Mouse (Mus musculus) hindbrain, embryonic 11.5 days (tissue): ENCODE results near the gene Phf21b. TPM values are rescaled to one million over a fixed set of nuclear protein-coding genes. Genes with fewer than 3 reads are reported as not detected.

Experiments
- ATAC-seq: fragments of 200-750 bp; cut with Nextera tagmentation; 2 replicates; pipeline ENCODE4 v1.8.0; 2017; ENCODE audit warnings: mild to moderate bottlenecking, moderate TSS enrichment, moderate library complexity; ENCODE audit not compliant: low FRiP score
- DNase-seq: peaks from one replicate; pipeline ENCODE4 v3.0.0-alpha.2; 2015; ENCODE audit warnings: low spot score
- H3K27ac ChIP-seq: fragments of 300-500 bp; sonication (generic); 2 replicates; pipeline ENCODE4 v1.5.1; 2014; ENCODE audit warnings: mild to moderate bottlenecking, low read depth, low read length
- H3K27me3 ChIP-seq: fragments of 300-500 bp; sonication (generic); 2 replicates; pipeline ENCODE4 v1.6.1; 2014; ENCODE audit warnings: mild to moderate bottlenecking, low read length, moderate library complexity, mixed read lengths; ENCODE audit not compliant: control insufficient read depth, insufficient read depth
- H3K36me3 ChIP-seq: fragments of 300-500 bp; sonication (generic); 2 replicates; pipeline ENCODE4 v1.6.1; 2014; ENCODE audit warnings: mild to moderate bottlenecking, low read length, moderate library complexity, mixed read lengths; ENCODE audit not compliant: control insufficient read depth, insufficient read depth
- H3K4me1 ChIP-seq: fragments of 300-500 bp; sonication (generic); replicated peaks from 2 replicates; pipeline ENCODE4 v1.6.1; 2014; ENCODE audit warnings: low read length, mixed read lengths; ENCODE audit not compliant: control insufficient read depth, insufficient read depth
- H3K4me2 ChIP-seq: fragments of 300-500 bp; sonication (generic); replicated peaks from 2 replicates; pipeline ENCODE4 v1.6.1; 2014; ENCODE audit warnings: mild to moderate bottlenecking, low read depth, low read length
- H3K4me3 ChIP-seq: fragments of 300-500 bp; sonication (generic); 2 replicates; pipeline ENCODE4 v1.5.1; 2014; ENCODE audit warnings: low read depth, low read length
- H3K9ac ChIP-seq: fragments of 300-500 bp; sonication (generic); 2 replicates; pipeline ENCODE4 v1.6.1; 2014; ENCODE audit warnings: low read depth, low read length
- H3K9me3 ChIP-seq: fragments of 300-500 bp; sonication (generic); 2 replicates; pipeline ENCODE4 v1.6.1; 2016; ENCODE audit warnings: low read length; ENCODE audit not compliant: control insufficient read depth
- WGBS: fragments of 180-500 bp; shearing (Covaris S2); extraction: QIAGEN DNeasy Blood & Tissue Kit; methylation state at CpG from one replicate; pipeline ENCODE4 v1.1.7; 2014; 5-methylcytosine and 5-hydroxymethylcytosine counted together
- polyA plus RNA-seq: library from polyadenylated mRNA; unstranded; fragments of >200 nt; fragmentation: Nextera tagmentation; extraction: Ambion mirVana; gene quantifications from 2 replicates; pipeline ENCODE4 v1.2.1, GENCODE M21; 2014

The Phf21b gene
- polyA plus RNA-seq, 1 experiment from 2014 or later: 44.1 TPM

- H3K4me2 ChIP-seq: no peak overlapping the region
- H3K4me3 ChIP-seq: no peak overlapping the region
- no peaks in the 10 kb centered on the region for H3K27me3 ChIP-seq
- H3K27ac ChIP-seq: no peak overlapping the region
- H3K4me1 ChIP-seq: peaks cover 16% of the 10 kb centered on the region
- no peaks in the 10 kb centered on the region for H3K36me3 ChIP-seq
- DNase-seq: no peak
- no peak for ATAC-seq
- WGBS: 83% methylated on average over 3 of the region's 3 CpGs
- H3K9ac ChIP-seq: no peak overlapping the region
- no peaks in the 10 kb centered on the region for H3K9me3 ChIP-seq
Measured at GRCm38 (mm10) chr15:84839521-84839920, 16.3 kb downstream of the Phf21b start.

- H3K9ac ChIP-seq: no peak overlapping the region
- H3K27ac ChIP-seq: no peak overlapping the region
- no peaks in the 10 kb centered on the region for H3K27me3 ChIP-seq
- no peak for DNase-seq
- H3K4me3 ChIP-seq: no peak overlapping the region
- no peak overlapping the region for H3K4me2 ChIP-seq
- peaks cover 11% of the 10 kb centered on the region for H3K4me1 ChIP-seq
- WGBS: 96% methylated on average over 6 of the region's 6 CpGs
- no peak for ATAC-seq
- H3K36me3 ChIP-seq: no peaks in the 10 kb centered on the region
- H3K9me3 ChIP-seq: no peaks in the 10 kb centered on the region
Measured at GRCm38 (mm10) chr15:84837896-84838295, 18.0 kb downstream of the Phf21b start.

GRCm38 (mm10) chr15:84829416-84829815, 26.4 kb downstream of the Phf21b start:
- Histone ChIP-seq H3K4me1 (peaks cover 5% of the 10 kb centered on the region), H3K9me3 (no peaks in the 10 kb centered on the region), H3K36me3 (no peaks in the 10 kb centered on the region), H3K4me3 (no peak overlapping the region), H3K27ac (no peak overlapping the region), H3K27me3 (no peaks in the 10 kb centered on the region), H3K9ac (no peak overlapping the region), H3K4me2 (no peak overlapping the region)
- WGBS: 11% methylated on average over 15 of the region's 15 CpGs
- DNase-seq (peak; percentile 84), ATAC-seq (no peak)

GRCm38 (mm10) chr15:84828603-84829002, 27.2 kb downstream of the Phf21b start:
- DNase-seq (no peak), ATAC-seq (no peak)
- WGBS: 86% methylated on average over 12 of the region's 12 CpGs
- Histone ChIP-seq H3K27me3 (no peaks in the 10 kb centered on the region), H3K36me3 (no peaks in the 10 kb centered on the region), H3K9me3 (no peaks in the 10 kb centered on the region), H3K27ac (no peak overlapping the region), H3K4me3 (no peak overlapping the region), H3K4me1 (peaks cover 5% of the 10 kb centered on the region), H3K9ac (no peak overlapping the region), H3K4me2 (no peak overlapping the region)

GRCm38 (mm10) chr15:84823086-84823485, 32.8 kb downstream of the Phf21b start:
- Histone ChIP-seq H3K4me2 (no peak overlapping the region), H3K27ac (no peak overlapping the region), H3K4me1 (no peaks in the 10 kb centered on the region; the same call in 1 of the 2 replicates), H3K36me3 (no peaks in the 10 kb centered on the region), H3K9me3 (no peaks in the 10 kb centered on the region), H3K27me3 (no peaks in the 10 kb centered on the region), H3K9ac (no peak overlapping the region), H3K4me3 (no peak overlapping the region)
- DNase-seq (no peak), ATAC-seq (no peak)
- 91% methylated on average over 4 of the region's 4 CpGs for WGBS

GRCm38 (mm10) chr15:84820811-84821210, 35.0 kb downstream of the Phf21b start:
- Histone ChIP-seq H3K4me3 (no peak overlapping the region), H3K36me3 (no peaks in the 10 kb centered on the region), H3K9ac (no peak overlapping the region), H3K4me1 (no peaks in the 10 kb centered on the region; the same call in 1 of the 2 replicates), H3K27ac (no peak overlapping the region), H3K27me3 (no peaks in the 10 kb centered on the region), H3K4me2 (no peak overlapping the region), H3K9me3 (no peaks in the 10 kb centered on the region)
- DNase-seq: no peak
- WGBS: 93% methylated on average over 4 of the region's 4 CpGs
- no peak for ATAC-seq

- Histone ChIP-seq H3K9ac (no peak overlapping the region), H3K4me3 (no peak overlapping the region), H3K36me3 (no peaks in the 10 kb centered on the region), H3K4me1 (no peaks in the 10 kb centered on the region; the same call in none of the 2 replicates), H3K27ac (no peak overlapping the region), H3K27me3 (no peaks in the 10 kb centered on the region), H3K4me2 (no peak overlapping the region), H3K9me3 (no peaks in the 10 kb centered on the region)
- 80% methylated on average over 11 of the region's 11 CpGs for WGBS
- ATAC-seq (no peak), DNase-seq (no peak)
Measured at GRCm38 (mm10) chr15:84818284-84818683, 37.6 kb downstream of the Phf21b start.

- H3K4me1 ChIP-seq: no peaks in the 10 kb centered on the region; the same call in none of the 2 replicates
- no peak overlapping the region for H3K4me2 ChIP-seq
- H3K36me3 ChIP-seq: no peaks in the 10 kb centered on the region
- ATAC-seq (no peak), DNase-seq (no peak)
- H3K27me3 ChIP-seq: no peaks in the 10 kb centered on the region
- H3K9ac ChIP-seq: no peak overlapping the region
- no peak overlapping the region for H3K4me3 ChIP-seq
- no peak overlapping the region for H3K27ac ChIP-seq
- WGBS: 93% methylated on average over 3 of the region's 3 CpGs
- H3K9me3 ChIP-seq: no peaks in the 10 kb centered on the region
Measured at GRCm38 (mm10) chr15:84817589-84817988, 38.3 kb downstream of the Phf21b start.

- no peaks in the 10 kb centered on the region for H3K27me3 ChIP-seq
- ATAC-seq (no peak), DNase-seq (no peak)
Measured at GRCm38 (mm10) chr15:84815171-84815570, 40.7 kb downstream of the Phf21b start.

More at GRCm38 (mm10) chr15:84815171-84815570, 40.7 kb downstream of the Phf21b start:
- Histone ChIP-seq H3K4me2 (no peak overlapping the region), H3K4me3 (no peak overlapping the region), H3K36me3 (no peaks in the 10 kb centered on the region), H3K27ac (no peak overlapping the region), H3K9me3 (no peaks in the 10 kb centered on the region), H3K4me1 (no peaks in the 10 kb centered on the region; the same call in none of the 2 replicates), H3K9ac (no peak overlapping the region)
- WGBS: 60% methylated on average over 4 of the region's 4 CpGs
